32 mouse cellular contexts compared by ENCODE assay signal in the genomic region with DNA sequence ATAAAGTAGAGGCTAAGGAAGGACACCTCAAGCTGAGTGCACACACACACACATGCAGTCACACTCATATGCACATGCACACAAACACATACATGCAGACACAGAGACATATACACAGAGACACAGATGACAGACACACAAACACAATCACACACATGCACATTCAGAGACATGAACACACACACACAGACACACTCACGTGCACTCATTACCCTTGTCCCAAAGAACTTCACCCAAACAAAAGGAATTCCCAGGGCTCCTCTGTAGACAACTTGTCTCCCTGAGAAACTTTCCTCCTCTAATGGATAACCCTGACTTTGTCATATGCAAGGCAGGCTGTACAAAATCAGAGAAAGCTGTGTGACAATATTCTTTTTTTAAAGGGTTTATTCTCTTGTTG. TPM values are rescaled to one million over a fixed set of nuclear protein-coding genes. Genes with fewer than 3 reads are reported as not detected.
"Had no signal": no experiment of that assay in that cellular context is flagged by ENCODE, and none has a peak within 500 bp of the region (broad histone marks: within the 10 kb centered on the region; RNA-seq: fewer than 3 reads in every experiment).

No protein-coding gene starts in this region.

- H3K4me2 ChIP-seq: limb, embryonic 12.5 days; limb, embryonic 13.5 days; limb, embryonic 15.5 days; liver, embryonic 11.5 days; liver, embryonic 12.5 days; liver, embryonic 13.5 days; liver, embryonic 15.5 days; lung, embryonic 14.5 days; lung, embryonic 15.5 days; midbrain, embryonic 12.5 days; neural tube, embryonic 12.5 days had no signal

- H3K27me3 ChIP-seq: limb, embryonic 12.5 days; limb, embryonic 13.5 days; limb, embryonic 15.5 days; liver, embryonic 13.5 days; lung, embryonic 15.5 days; midbrain, embryonic 12.5 days; neural tube, embryonic 12.5 days had no signal

- ATAC-seq: liver, embryonic 12.5 days; liver, postnatal 0 days; lung, postnatal 0 days; midbrain, embryonic 16.5 days had no signal

- H3K36me3 ChIP-seq: limb, embryonic 10.5 days; limb, embryonic 12.5 days; limb, embryonic 13.5 days; limb, embryonic 15.5 days; liver, embryonic 12.5 days; liver, embryonic 13.5 days; liver, embryonic 15.5 days; lung, embryonic 15.5 days; midbrain, embryonic 10.5 days; midbrain, embryonic 12.5 days; neural tube, embryonic 12.5 days had no signal

- H3K9me3 ChIP-seq: limb, embryonic 10.5 days; limb, embryonic 12.5 days; limb, embryonic 13.5 days; limb, embryonic 15.5 days; liver, embryonic 12.5 days; liver, embryonic 13.5 days; liver, embryonic 15.5 days; lung, embryonic 15.5 days; megakaryocyte, embryonic 14.5 days; midbrain, embryonic 10.5 days; midbrain, embryonic 12.5 days; neural tube, embryonic 12.5 days had no signal

- H3K9ac ChIP-seq: limb, embryonic 12.5 days; limb, embryonic 13.5 days; limb, embryonic 15.5 days; liver, embryonic 12.5 days; liver, embryonic 13.5 days; liver, embryonic 14.5 days; liver, embryonic 15.5 days; liver, postnatal 0 days; lung, embryonic 14.5 days; lung, embryonic 15.5 days; midbrain, embryonic 12.5 days; neural tube, embryonic 12.5 days had no signal

- H3K4me3 ChIP-seq: left cerebral cortex, adult 2 months; limb, embryonic 10.5 days; limb, embryonic 12.5 days; limb, embryonic 13.5 days; limb, embryonic 15.5 days; liver, embryonic 12.5 days; liver, embryonic 13.5 days; liver, embryonic 15.5 days; lung, embryonic 15.5 days; megakaryocyte, embryonic 14.5 days; midbrain, embryonic 10.5 days; midbrain, embryonic 12.5 days; myocyte; neural tube, embryonic 12.5 days had no signal

- H3K27ac ChIP-seq: left cerebral cortex, adult 2 months; limb, embryonic 10.5 days; limb, embryonic 12.5 days; limb, embryonic 13.5 days; limb, embryonic 15.5 days; liver, embryonic 12.5 days; liver, embryonic 13.5 days; liver, embryonic 14.5 days; liver, embryonic 15.5 days; lung, embryonic 15.5 days; macrophage; midbrain, embryonic 10.5 days; midbrain, embryonic 12.5 days; neural tube, embryonic 12.5 days had no signal

- DNase-seq: left cerebral cortex, postnatal 4 days; liver; liver, embryonic 13.5 days; liver, postnatal 0 days; lung, adult 18-20 months; lung, adult 2 months; lung, embryonic 14.5 days; lung, postnatal 10 days; lung, postnatal 14 days; lung, postnatal 36 days; lung, postnatal 4 days had no signal

RNA-seq across cellular contexts. Expression of gene Gcnt3, which starts 52.4 kb away (rescaled TPM):
- polyA plus RNA-seq: limb, embryonic 10.5 days; limb, embryonic 11.5 days; limb, embryonic 12.5 days; liver, embryonic 11.5 days; liver, embryonic 12.5 days; liver, embryonic 13.5 days; liver, embryonic 14.5 days; liver, embryonic 15.5 days; liver, postnatal 0 days; lung, adult 2 months; lung, postnatal 0 days; macrophage; midbrain, embryonic 10.5 days; midbrain, embryonic 12.5 days; midbrain, embryonic 16.5 days; midbrain, postnatal 0 days; neural tube, embryonic 11.5 days; neural tube, embryonic 12.5 days had no signal
